Comparison of ENCODE assay signal across 24 mouse cellular contexts in the genomic region with DNA sequence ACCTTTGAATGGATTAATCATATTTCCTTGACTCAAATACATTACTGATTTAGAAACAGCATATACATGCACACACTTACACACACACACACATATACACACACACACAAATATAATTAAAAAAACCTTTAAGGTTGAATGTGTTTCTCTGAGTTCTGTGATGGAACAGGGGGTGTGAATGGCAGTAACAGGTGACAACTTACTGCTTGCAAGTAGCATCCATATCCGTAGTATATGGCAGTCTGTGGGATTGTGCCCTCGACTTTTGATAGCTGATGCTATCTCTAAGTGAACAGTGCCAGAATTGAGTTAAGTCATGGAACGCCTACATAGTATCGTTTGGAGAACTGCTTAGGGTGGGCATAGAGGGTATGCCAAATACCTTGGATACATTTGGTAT. TPM values are rescaled to one million over a fixed set of nuclear protein-coding genes. Genes with fewer than 3 reads are reported as not detected.
A peak's percentile ranks its signal among the peaks of the same experiment; 100 is the strongest.
DNase-seq lines count a peak whose midpoint lies in the region; ATAC-seq and TF ChIP-seq lines count a peak whose summit lies in the region.
"Had no signal": no experiment of that assay in that cellular context is flagged by ENCODE, and none has a peak within 500 bp of the region (broad histone marks: within the 10 kb centered on the region; RNA-seq: fewer than 3 reads in every experiment).

No protein-coding gene starts in this region.

- TF ChIP-seq POLR2A in myocyte (IDR thresholded peaks at IDR 0.05; ENCODE audit: insufficient read length, low read depth) = no peak

- H3K27ac ChIP-seq in forebrain, embryonic 14.5 days (ENCODE audit: low read depth, low read length) = peak overlapping the region; percentile 3; the same call in 1 of the 2 replicates
- no peak overlapping the region for H3K27ac ChIP-seq in forebrain, embryonic 11.5 days (ENCODE audit: low read depth, low read length)

- H3K4me2 ChIP-seq in forebrain, embryonic 14.5 days (ENCODE audit: low read length) = no peak overlapping the region
- H3K4me2 ChIP-seq in forebrain, embryonic 11.5 days (ENCODE audit: low read depth, low read length, severe bottlenecking) = no peak overlapping the region
- H3K4me2 ChIP-seq in myocyte (ENCODE audit: low read depth) = no peak overlapping the region
- H3K4me2 ChIP-seq: embryonic facial prominence, embryonic 13.5 days; embryonic facial prominence, embryonic 15.5 days had no signal

- no peaks in the 10 kb centered on the region for H3K27me3 ChIP-seq in forebrain, embryonic 14.5 days (replicated peaks; ENCODE audit: control insufficient read depth, insufficient read depth, low read length)
- no peaks in the 10 kb centered on the region for H3K27me3 ChIP-seq in forebrain, embryonic 11.5 days (ENCODE audit: control insufficient read depth, insufficient read depth, low read length)
- no peaks in the 10 kb centered on the region for H3K27me3 ChIP-seq in C2C12 (ENCODE audit: control insufficient read depth, insufficient read depth, insufficient read length)
- H3K27me3 ChIP-seq in myocyte (ENCODE audit: control insufficient read depth, insufficient read depth, insufficient read length) = no peaks in the 10 kb centered on the region
- H3K27me3 ChIP-seq: CH12.LX; embryonic facial prominence, embryonic 13.5 days; embryonic facial prominence, embryonic 15.5 days; Patski had no signal

- H3K79me2 ChIP-seq in C2C12 (ENCODE audit: control insufficient read depth, insufficient read depth) = no peaks in the 10 kb centered on the region
- H3K79me2 ChIP-seq in myocyte (ENCODE audit: control insufficient read depth, insufficient read depth) = no peaks in the 10 kb centered on the region

- ATAC-seq in forebrain, embryonic 14.5 days = no peak
- ATAC-seq in forebrain, embryonic 11.5 days (replicated peaks; ENCODE audit: low FRiP score) = no peak
- ATAC-seq: activated CD4-positive, CD25-positive, alpha-beta regulatory T cell, adult 4 months; CD4-positive, CD25-positive, alpha-beta regulatory T cell, adult 4 months; Patski had no signal

- no peak overlapping the region for H3ac ChIP-seq in C2C12 (ENCODE audit: control insufficient read depth, insufficient read length, low read depth)
- H3ac ChIP-seq in myocyte (ENCODE audit: control insufficient read depth, insufficient read length) = no peak overlapping the region

- H3K4me3 ChIP-seq in forebrain, embryonic 14.5 days (ENCODE audit: low read depth, low read length) = no peak overlapping the region
- H3K4me3 ChIP-seq in forebrain, embryonic 11.5 days (ENCODE audit: low read depth, low read length) = no peak overlapping the region
- H3K4me3 ChIP-seq in C2C12 (ENCODE audit: insufficient read depth, poor library complexity, severe bottlenecking) (no peak overlapping the region), myocyte (no peak overlapping the region)
- H3K4me3 ChIP-seq: embryonic facial prominence, embryonic 13.5 days; embryonic facial prominence, embryonic 15.5 days; erythroblast, embryonic 14.5 days; forebrain, embryonic 10.5 days had no signal

- H3K79me3 ChIP-seq in C2C12 (ENCODE audit: low read depth) = no peaks in the 10 kb centered on the region

- no peak for TF ChIP-seq CTCF in C2C12 (IDR thresholded peaks at IDR 0.05; ENCODE audit: control insufficient read depth, insufficient read depth, insufficient read length)

- peaks cover 25% of the 10 kb centered on the region for H3K36me3 ChIP-seq in forebrain, embryonic 14.5 days (ENCODE audit: control insufficient read depth, insufficient read depth, low read length)
- H3K36me3 ChIP-seq in forebrain, embryonic 11.5 days (ENCODE audit: control insufficient read depth, insufficient read depth, low read length) = no peaks in the 10 kb centered on the region
- H3K36me3 ChIP-seq in C2C12 (ENCODE audit: control insufficient read depth, insufficient read depth) = peaks cover 8% of the 10 kb centered on the region
- peaks cover 5% of the 10 kb centered on the region for H3K36me3 ChIP-seq in myocyte (ENCODE audit: control insufficient read depth, insufficient read depth)

- H3K4me1 ChIP-seq in forebrain, embryonic 14.5 days (ENCODE audit: control insufficient read depth, insufficient read depth, low read length) = peaks cover 7% of the 10 kb centered on the region; the same call in 1 of the 2 replicates
- peaks cover 14% of the 10 kb centered on the region; the same call in 1 of the 2 replicates for H3K4me1 ChIP-seq in forebrain, embryonic 11.5 days (replicated peaks; ENCODE audit: control insufficient read depth, insufficient read depth, low read length)

- WGBS in forebrain, embryonic 14.5 days = 93% methylated on average over 4 of the region's 4 CpGs
- WGBS in forebrain, embryonic 11.5 days = 96% methylated on average over 4 of the region's 4 CpGs

- no peaks in the 10 kb centered on the region for H3K9me3 ChIP-seq in forebrain, embryonic 14.5 days (replicated peaks; ENCODE audit: control insufficient read depth, low read length)
- no peaks in the 10 kb centered on the region for H3K9me3 ChIP-seq in forebrain, embryonic 11.5 days (ENCODE audit: control insufficient read depth, low read length)
- H3K9me3 ChIP-seq: embryonic facial prominence, embryonic 13.5 days; embryonic facial prominence, embryonic 15.5 days; forebrain, embryonic 10.5 days; G1E had no signal

- DNase-seq in forebrain, embryonic 14.5 days (ENCODE audit: low spot score) = no peak
- DNase-seq in forebrain, embryonic 11.5 days (ENCODE audit: low spot score) = no peak
- peak; percentile 8 for DNase-seq in heart, adult 11 months
- no peak for DNase-seq in heart, adult 18-20 months
- DNase-seq in embryo, embryonic 9.5 days (ENCODE audit: extremely low spot score) = no peak
- DNase-seq: adrenal gland, adult 8-10 months; adrenal gland, postnatal 14 days; adrenal gland, postnatal 36 days; cerebellum, adult 11-12 months; cerebellum, adult 2 months; cerebellum, adult 9-10 months; cerebellum, postnatal 10 days; cerebellum, postnatal 25 days had no signal

- no peak overlapping the region for H3K9ac ChIP-seq in forebrain, embryonic 14.5 days (ENCODE audit: low read length)
- no peak overlapping the region for H3K9ac ChIP-seq in forebrain, embryonic 11.5 days (ENCODE audit: low read length)
- H3K9ac ChIP-seq: embryonic facial prominence, embryonic 13.5 days; embryonic facial prominence, embryonic 15.5 days had no signal

TF ChIP-seq in C2C12, 6 proteins besides CTCF, POLR2A, EP300 and RAD21:
- TF ChIP-seq MAX (IDR thresholded peaks at IDR 0.05) (no peak), MYOG (IDR thresholded peaks at IDR 0.05; ENCODE audit: control insufficient read depth, extremely low read depth, insufficient read length) (no peak), MYOD1 (IDR thresholded peaks at IDR 0.05; ENCODE audit: control insufficient read depth, insufficient read length, low read depth) (peak; percentile 48), CEBPB (IDR thresholded peaks at IDR 0.05; ENCODE audit: low read depth) (no peak), FOSL1 (IDR thresholded peaks at IDR 0.05; ENCODE audit: insufficient read depth, low read length, poor library complexity, severe bottlenecking) (no peak)

TF ChIP-seq in myocyte, 11 proteins besides CTCF, POLR2A, EP300 and RAD21:
- TF ChIP-seq TCF3 (IDR thresholded peaks at IDR 0.05; ENCODE audit: insufficient read length, low read depth) (no peak), POLR2AphosphoS2 (IDR thresholded peaks at IDR 0.05; ENCODE audit: insufficient read length, low read depth) (no peak), MYOD1 (IDR thresholded peaks at IDR 0.05; ENCODE audit: control insufficient read depth in 1 of 3, insufficient read length in 2 of 3, low read depth in 2 of 3) (peak in 2 of 3 experiments; percentile 78 to 83), MYOG (IDR thresholded peaks at IDR 0.05; ENCODE audit: control insufficient read depth in 1 of 3, insufficient read depth in 1 of 3, insufficient read length in 2 of 3, low read depth in 2 of 3) (no peak)

RNA-seq across cellular contexts. Expression of gene Aph1c, which starts 27.7 kb away (rescaled TPM):
- polyA plus RNA-seq in forebrain, embryonic 14.5 days (2014; fragmentation: Nextera tagmentation; extraction: Ambion mirVana) = 2.2 and 2.8 TPM in 2 replicates
- polyA plus RNA-seq in forebrain, embryonic 11.5 days (2014; fragmentation: Nextera tagmentation; extraction: Ambion mirVana) = 2.2 and 3.2 TPM in 2 replicates
- total RNA-seq in heart, adult 18-20 months (2021) = 1 to 10 TPM in 1 of 2 experiments, under 1 TPM in 1; 0.72 to 2.6 TPM
- polyA plus RNA-seq in C2C12 (2012; fragmentation: generic; extraction: Trizol) (0.49 TPM), myocyte (2012; fragmentation: generic; extraction: Trizol) (2.7 TPM)
- polyA plus RNA-seq: erythroblast, embryonic 14.5 days; G1E had no signal

RNA-seq across cellular contexts. Expression of gene Rab8b, which starts 57.3 kb away (rescaled TPM):
- 15.3 and 22.4 TPM in 2 replicates for polyA plus RNA-seq in forebrain, embryonic 14.5 days (2014; fragmentation: Nextera tagmentation; extraction: Ambion mirVana)
- 44.1 and 51.7 TPM in 2 replicates for polyA plus RNA-seq in forebrain, embryonic 11.5 days (2014; fragmentation: Nextera tagmentation; extraction: Ambion mirVana)
- total RNA-seq in heart, adult 18-20 months (2021) = 10 to 100 TPM in 1 of 2 experiments, 1 to 10 TPM in 1; 8.8 to 10.4 TPM
- polyA plus RNA-seq in C2C12 (2012; fragmentation: generic; extraction: Trizol) (4.1 TPM), myocyte (2012; fragmentation: generic; extraction: Trizol) (2.3 TPM)
